Mouse (Mus musculus): Measurements from ENCODE around the gene Amdhd2.

GRCm38 (mm10) chr17:24149421-24149820 lies 14.1 kb downstream of the Amdhd2 start:
- TF ChIP-seq POLR2A (IDR thresholded peaks at IDR 0.05; ENCODE audit: borderline replicate concordance, extremely low read depth, low read depth, low read length) (no peak), CTCF (IDR thresholded peaks at IDR 0.05; ENCODE audit: insufficient read depth, low read length) (no peak)
